Mouse (Mus musculus): ENCODE measurements around the gene Odf2l.

The Odf2l gene

DNA sequence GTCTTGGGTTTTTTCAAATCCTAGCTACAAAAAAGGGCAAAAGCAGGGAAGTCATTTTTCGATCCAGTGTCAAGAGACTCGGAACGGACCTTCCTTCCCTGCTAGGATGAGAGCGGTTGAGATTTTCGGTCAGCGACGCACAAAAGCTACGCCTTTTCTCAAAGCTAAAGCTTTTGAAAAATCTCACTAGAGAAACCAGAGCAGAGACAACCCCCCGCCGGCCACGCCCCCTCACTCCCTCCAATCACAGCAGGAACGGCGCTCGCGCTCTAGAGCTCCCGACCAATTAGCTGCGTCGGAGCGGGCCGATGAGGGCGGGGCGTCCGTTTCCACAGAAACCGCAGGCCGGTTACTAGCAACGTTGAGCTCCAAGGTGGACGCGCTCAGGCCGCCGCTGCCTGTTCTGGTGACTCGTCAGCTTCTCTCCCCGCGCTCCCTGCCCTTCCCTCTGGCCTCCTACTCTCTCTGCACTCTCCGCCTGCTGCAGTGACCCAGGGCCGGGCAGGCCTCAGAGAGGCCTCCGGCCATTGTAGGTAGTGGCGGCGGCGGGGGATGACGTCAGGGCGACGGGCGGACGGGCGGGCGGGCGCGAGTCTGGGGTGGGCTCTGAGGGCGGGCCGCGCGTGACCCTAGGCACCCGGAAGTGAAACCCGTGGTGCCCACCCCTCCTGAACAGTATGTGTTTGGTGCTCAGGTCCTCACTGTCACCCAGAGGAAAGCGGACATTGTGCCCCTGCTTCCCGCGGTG lies at the start of gene Odf2l:
Gene Odf2l, plus strand, starts transcription at position 335 of the 748 bp plus-strand sequence.
- peak; percentile 97 for DNase-seq (ENCODE audit: low spot score)

DNA sequence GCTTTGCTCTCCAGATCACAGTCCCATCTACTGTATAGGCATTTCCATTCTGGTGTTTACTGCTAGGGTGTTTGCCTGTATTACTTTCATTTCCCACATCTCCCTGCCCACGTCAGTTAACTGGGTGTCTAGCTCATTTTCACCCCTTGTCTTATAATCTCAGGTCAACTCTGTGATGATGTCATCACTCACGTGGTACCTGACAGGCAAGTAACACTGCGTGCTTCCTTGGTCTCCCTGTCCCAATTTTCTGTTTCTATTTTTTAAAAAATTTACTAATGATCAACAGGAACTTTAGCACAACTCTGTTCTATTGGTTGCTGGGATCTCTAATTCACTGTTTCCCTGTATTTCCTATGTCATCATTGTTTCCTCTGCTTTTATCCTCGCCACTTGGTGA lies 49.4 kb upstream of the Odf2l start:
- no peak for DNase-seq (ENCODE audit: low spot score)

DNA sequence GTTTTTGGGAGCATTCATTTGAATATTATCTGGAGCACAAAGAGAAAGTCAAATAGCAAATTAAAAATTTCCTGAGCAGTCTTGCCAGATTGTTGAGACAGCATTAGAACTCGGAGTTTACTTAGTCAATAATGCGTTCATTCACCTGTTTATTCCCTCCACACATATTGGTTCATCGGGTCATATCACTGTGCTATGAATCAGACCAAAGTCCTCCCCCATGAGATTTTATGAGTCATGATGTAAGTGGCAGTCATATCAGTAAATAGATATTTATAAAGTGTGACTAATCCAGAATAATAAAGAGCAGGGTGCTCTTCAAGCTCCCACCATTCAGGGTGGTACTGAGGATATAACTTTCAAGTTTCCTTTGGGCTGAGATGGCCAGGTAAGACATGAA lies 46.0 kb upstream of the Odf2l start:
- no peak for DNase-seq (ENCODE audit: low spot score)

GRCm38 (mm10) chr3:145078405-145078804 lies 40.0 kb upstream of the Odf2l start:
- DNase-seq (ENCODE audit: low spot score): no peak

- no peak for DNase-seq (ENCODE audit: low spot score)
These were observed 37.5 kb upstream of the Odf2l start for GRCm38 (mm10) chr3:145080904-145081303.

- no peak for DNase-seq (ENCODE audit: low spot score)
These were observed 35.3 kb upstream of the Odf2l start for GRCm38 (mm10) chr3:145083081-145083480.

- DNase-seq (ENCODE audit: low spot score): no peak
These were observed 32.2 kb upstream of the Odf2l start for GRCm38 (mm10) chr3:145086180-145086579.

DNA sequence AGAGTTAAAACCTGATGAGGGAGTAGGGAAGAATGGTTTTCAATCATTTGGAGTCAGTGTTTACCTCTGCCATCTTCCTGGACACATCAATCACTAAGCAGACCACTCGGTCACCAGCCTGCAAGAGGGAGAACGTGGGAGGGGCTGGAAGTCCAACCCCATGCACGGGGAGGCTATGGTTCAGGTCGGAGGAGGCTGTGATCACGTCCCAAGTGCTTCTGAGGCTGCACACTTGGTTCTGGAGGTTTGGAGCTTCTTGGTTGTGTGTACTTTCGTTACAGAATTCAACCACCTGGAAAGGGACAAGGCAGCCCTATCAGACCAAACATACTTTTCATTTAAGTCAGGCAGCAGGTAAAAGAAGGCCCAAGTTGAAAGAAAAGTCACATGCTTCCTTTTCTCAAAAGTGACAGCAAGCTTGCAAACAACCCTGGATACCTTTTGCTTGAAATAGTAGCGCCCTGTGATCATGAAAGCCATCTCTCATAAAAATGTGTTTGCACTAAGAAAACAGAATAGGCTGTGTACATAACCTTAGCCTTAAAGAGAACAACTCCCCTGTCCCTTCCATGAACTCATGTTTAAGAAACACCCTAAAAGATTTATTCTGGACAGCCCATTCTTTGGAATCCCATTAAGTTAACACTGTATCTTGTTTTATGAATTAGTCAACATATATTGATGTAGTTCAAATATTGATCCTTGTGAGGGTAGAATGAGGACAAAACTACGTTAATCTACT lies 30.4 kb upstream of the Odf2l start:
- no peak for DNase-seq (ENCODE audit: low spot score)

DNA sequence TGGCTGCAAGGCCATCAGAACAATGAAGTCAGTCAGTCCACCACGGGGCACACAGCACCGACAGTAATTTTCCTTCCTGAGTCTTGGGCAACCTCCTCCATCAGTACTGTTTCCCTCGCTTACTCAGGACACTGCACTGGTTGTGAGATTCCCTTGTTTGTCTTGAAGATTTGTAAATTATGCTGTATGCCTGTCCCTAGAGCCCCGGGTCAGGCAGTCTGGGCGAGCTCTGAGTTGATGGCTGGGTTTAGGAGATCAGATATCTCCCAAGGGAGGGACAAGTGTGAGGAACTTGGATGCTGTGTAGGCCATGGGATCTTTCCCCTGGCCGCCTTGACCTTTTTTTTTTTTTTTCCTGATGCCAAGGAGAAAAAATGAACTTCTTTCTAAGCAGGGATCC lies 19.1 kb upstream of the Odf2l start, which contains the start of gene Clca2:
Gene Clca2, minus strand, starts transcription at position 153 of the 400 bp plus-strand sequence.
- DNase-seq (ENCODE audit: low spot score): no peak

DNA sequence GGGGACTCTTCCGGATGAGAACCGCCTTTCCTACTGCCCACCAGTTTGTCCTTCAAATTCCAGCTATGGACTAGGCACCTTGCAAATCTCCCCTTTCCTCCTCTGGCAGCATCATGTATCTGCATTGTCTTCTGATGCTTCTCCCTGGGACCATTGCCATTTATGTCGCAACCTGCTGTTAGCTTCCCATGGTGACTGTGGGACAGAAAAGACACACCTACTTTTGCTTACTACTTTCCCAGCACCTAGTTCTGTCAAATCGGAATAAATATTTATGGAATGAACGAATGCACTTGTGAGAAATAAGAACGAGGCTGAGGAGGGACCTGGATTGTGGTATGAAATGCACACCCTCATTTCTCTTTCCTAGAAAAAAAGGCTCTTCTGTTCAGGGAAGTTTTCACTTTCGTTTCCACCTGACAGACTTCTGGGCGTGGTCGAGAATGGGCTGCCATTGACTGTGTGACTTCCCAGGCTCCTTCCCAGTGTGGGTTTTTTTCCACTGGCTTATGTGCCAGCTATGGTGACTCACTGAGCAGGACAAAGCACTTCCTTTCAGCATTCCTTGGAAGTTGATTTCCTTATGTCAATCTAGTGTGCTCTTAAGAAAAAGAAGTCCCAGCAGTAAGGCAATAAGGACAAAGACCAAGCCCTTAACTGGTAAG lies 16.4 kb upstream of the Odf2l start:
- DNase-seq (ENCODE audit: low spot score): no peak

GRCm38 (mm10) chr3:145103321-145103720 lies 15.1 kb upstream of the Odf2l start:
- no peak for DNase-seq (ENCODE audit: low spot score)

- no peak for DNase-seq (ENCODE audit: low spot score)
These were observed 14.6 kb upstream of the Odf2l start for GRCm38 (mm10) chr3:145103770-145104169.

DNA sequence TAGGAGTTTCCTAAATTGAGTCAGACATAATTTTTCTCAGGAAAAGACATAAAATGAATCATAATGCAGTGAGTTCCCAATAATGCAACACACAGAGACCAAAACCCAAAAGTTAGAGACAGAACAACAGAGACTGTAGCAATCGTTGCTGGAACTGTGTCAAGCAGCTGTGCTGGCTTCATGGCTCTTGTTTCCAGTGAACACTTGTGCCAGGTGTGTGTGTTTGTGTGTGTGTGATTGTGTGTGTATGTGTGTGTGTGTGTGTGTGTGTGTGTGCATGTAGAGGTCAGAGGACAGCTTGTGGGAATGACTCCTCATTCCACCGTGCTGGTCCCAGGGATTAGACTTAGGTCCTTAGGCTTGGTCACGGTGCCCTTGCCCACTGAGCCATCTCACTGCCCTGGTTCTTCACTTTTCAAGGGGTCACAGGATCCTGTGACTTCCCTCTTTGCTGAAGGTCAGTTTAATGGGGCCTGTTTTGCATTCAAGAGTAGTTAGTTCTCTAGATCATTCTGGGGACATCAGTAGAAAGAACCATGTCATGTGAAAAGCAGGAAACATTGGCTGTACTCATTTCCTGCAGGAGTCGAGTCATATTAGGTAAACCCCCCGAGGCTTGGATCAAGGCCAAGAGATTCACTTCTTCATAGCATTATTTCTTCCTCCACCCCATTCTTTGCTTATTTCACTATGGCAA lies 13.2 kb upstream of the Odf2l start:
- no peak for DNase-seq (ENCODE audit: low spot score)

- no peak for DNase-seq (ENCODE audit: low spot score)
These were observed 12.4 kb upstream of the Odf2l start for GRCm38 (mm10) chr3:145105773-145106504.

GRCm38 (mm10) chr3:145115169-145115568 lies 3.2 kb upstream of the Odf2l start:
- DNase-seq (ENCODE audit: low spot score): no peak

DNA sequence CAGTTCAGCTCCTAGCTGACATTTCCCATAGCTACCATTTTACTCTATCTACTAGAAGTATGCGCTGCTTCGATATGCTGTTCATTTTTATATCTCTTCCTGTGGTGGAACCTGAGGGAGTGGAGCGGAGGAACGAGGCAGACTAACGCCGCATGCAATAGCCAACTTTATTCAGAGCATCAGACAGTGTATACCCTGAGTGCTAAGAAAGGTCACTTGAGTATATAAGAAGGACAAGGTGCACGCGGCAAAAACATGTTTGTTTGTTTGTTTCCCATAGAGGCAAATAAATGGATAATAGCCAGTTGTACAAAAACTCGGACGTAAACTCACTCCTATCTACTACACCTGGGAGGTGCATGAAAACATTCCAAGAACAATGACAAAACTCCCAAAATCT lies 751 bp upstream of the Odf2l start:
- no peak for DNase-seq (ENCODE audit: low spot score)

GRCm38 (mm10) chr3:145119002-145119358 lies 592 bp downstream of the Odf2l start:
- peak; percentile 25 for DNase-seq (ENCODE audit: low spot score)

DNA sequence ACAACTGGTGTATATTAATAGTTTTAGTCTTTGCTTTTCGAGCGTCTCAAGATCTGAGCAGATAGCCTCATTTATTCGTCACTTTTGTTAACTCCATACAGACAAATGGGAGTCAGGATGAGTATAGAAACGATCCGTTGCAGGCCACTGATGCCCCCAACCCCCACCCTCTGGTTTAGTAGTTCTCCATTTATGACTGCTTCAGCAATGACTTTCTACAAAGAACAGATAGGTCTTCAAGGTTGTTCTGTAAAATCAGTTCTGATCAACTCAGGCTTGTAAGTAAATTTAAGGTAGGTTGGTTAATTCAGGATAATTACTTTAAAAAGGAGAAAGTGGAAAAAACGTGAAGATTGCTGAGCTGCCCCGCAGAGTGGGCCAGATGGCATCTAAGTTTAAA lies 1.0 kb downstream of the Odf2l start:
- DNase-seq (ENCODE audit: low spot score): no peak

- no peak for DNase-seq (ENCODE audit: low spot score)
These were observed 8.2 kb downstream of the Odf2l start for GRCm38 (mm10) chr3:145126618-145127017.

- DNase-seq (ENCODE audit: low spot score): no peak
These were observed 11.0 kb downstream of the Odf2l start for GRCm38 (mm10) chr3:145129356-145129755.

DNA sequence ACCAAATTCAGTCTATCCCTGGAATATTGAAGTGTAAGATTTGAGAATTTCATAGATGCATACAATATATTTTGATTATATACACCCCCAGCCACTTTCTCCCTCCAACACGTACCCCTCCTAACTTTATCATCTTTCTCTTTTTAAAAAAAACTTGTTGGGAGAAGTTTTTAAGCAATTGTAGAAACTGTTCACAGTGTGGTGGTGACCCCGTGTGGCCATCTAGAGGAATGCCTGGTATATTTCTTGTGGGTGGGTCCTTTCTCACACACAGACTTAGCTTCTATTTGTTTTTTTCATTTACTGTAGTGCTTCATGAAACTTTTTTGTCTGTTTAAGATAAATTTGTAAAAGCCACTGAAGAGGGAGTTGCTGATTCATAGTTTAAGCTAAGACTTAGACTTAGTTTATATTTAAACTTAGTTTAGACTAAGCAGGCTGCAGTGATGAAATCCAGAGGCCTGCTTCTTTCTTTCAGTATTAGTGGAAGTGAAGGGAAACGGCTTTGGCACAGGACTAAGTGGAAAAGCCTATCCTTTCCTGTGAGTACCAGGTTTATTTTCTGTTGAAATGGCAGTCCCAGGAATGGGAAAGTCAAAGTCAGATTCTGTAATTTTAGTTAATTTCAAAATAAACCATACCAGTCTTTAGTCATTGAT lies 13.0 kb downstream of the Odf2l start:
- no peak for DNase-seq (ENCODE audit: low spot score)

All from layer of hippocampus, adult 9-10 months (tissue).